Mouse (Mus musculus) kidney, embryonic 15.5 days (tissue): Measurements from ENCODE around the gene Gm11985. TPM values are rescaled to one million over a fixed set of nuclear protein-coding genes. Genes with fewer than 3 reads are reported as not detected.

Source experiments
- ATAC-seq: fragments of 200-750 bp; cut with Nextera tagmentation; replicated peaks from 2 replicates; pipeline ENCODE4 v1.8.0; 2017; ENCODE audit warnings: moderate TSS enrichment; ENCODE audit not compliant: low FRiP score
- H3K27ac ChIP-seq: fragments of 300-500 bp; sonication (generic); 2 replicates; pipeline ENCODE4 v1.5.1; 2015; ENCODE audit warnings: mild to moderate bottlenecking, inconsistent platforms
- H3K27me3 ChIP-seq: fragments of 300-500 bp; sonication (generic); 2 replicates; pipeline ENCODE4 v1.6.1; 2015; ENCODE audit warnings: inconsistent platforms
- H3K36me3 ChIP-seq: fragments of 300-500 bp; sonication (generic); 2 replicates; pipeline ENCODE4 v1.6.1; 2015; ENCODE audit warnings: inconsistent platforms
- H3K4me1 ChIP-seq: fragments of 300-500 bp; sonication (generic); 2 replicates; pipeline ENCODE4 v1.6.1; 2015; ENCODE audit warnings: inconsistent platforms
- H3K4me2 ChIP-seq: fragments of 300-500 bp; sonication (generic); 2 replicates; pipeline ENCODE4 v1.6.1; 2015; ENCODE audit warnings: moderate library complexity, mild to moderate bottlenecking, inconsistent platforms
- H3K4me3 ChIP-seq: fragments of 300-500 bp; sonication (generic); replicated peaks from 2 replicates; pipeline ENCODE4 v1.5.1; 2015; ENCODE audit warnings: mild to moderate bottlenecking, inconsistent platforms
- H3K9ac ChIP-seq: fragments of 300-500 bp; sonication (generic); 2 replicates; pipeline ENCODE4 v1.6.1; 2015; ENCODE audit warnings: mild to moderate bottlenecking, inconsistent platforms
- H3K9me3 ChIP-seq: fragments of 300-500 bp; sonication (generic); replicated peaks from 2 replicates; pipeline ENCODE4 v1.6.1; 2016; ENCODE audit warnings: inconsistent platforms
- WGBS: fragments of 180-500 bp; shearing (Covaris S2); methylation state at CpG from one replicate; pipeline ENCODE4 v1.1.7; 2015; ENCODE audit warnings: mixed read lengths; 5-methylcytosine and 5-hydroxymethylcytosine counted together
- polyA plus RNA-seq: library from polyadenylated mRNA; unstranded; fragments of >200 nt; fragmentation: Nextera tagmentation; extraction: Ambion mirVana; gene quantifications from 2 replicates; pipeline ENCODE4 v1.2.1, GENCODE M21; 2015

The Gm11985 gene
- polyA plus RNA-seq, 1 experiment from 2014 or later: not detected

DNA sequence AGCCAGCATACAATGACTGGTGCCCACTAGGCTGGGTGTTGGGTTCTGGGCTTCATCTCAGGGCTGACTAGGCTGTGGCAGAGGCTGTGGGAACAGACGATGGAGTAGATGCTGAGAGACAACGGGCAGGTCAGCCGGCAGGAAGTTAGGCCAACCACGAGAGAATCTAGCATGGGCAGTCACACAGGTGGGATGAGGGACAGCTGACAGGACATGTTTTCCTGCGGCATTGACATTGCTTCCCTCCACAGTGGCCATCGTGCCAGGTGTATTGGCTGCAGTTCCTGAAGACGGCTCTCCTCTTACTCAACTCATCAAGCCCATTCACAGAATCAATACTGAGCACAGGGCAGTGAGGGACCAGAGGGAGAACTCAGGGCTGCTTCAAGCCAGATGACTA lies 40.4 kb downstream of the Gm11985 start:
- Histone ChIP-seq H3K9me3 (no peaks in the 10 kb centered on the region), H3K27ac (no peak overlapping the region), H3K4me1 (peaks cover 5% of the 10 kb centered on the region; the same call in 1 of the 2 replicates), H3K36me3 (no peaks in the 10 kb centered on the region), H3K4me3 (no peak overlapping the region), H3K27me3 (no peaks in the 10 kb centered on the region), H3K4me2 (no peak overlapping the region), H3K9ac (no peak overlapping the region)
- no peak for ATAC-seq
- 89% methylated on average over 7 of the region's 7 CpGs for WGBS

DNA sequence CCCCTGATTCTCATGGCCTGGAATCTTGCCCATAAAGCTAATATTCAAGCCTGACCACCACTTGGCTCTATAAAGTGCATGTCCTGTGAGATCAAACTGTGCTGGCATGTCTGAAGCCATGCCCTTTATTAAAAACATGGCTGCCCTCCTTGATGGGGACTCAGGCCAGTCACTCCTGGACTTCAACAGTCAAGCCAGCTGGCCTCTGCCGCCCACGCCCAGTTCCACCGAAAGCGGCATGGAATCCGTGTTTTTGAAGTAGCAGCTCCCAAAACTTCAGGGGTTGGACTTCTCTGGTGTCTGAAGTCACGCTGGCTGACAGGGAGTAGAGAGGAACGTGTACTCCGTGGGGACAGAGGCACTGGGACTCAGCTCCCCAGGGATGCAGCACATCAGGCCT lies 40.8 kb downstream of the Gm11985 start:
- H3K27me3 ChIP-seq: no peaks in the 10 kb centered on the region
- no peaks in the 10 kb centered on the region for H3K36me3 ChIP-seq
- H3K9me3 ChIP-seq: no peaks in the 10 kb centered on the region
- peaks cover 9% of the 10 kb centered on the region for H3K4me1 ChIP-seq
- H3K9ac ChIP-seq: no peak overlapping the region
- no peak overlapping the region for H3K4me3 ChIP-seq
- no peak for ATAC-seq
- WGBS: 87% methylated on average over 8 of the region's 8 CpGs
- no peak overlapping the region for H3K4me2 ChIP-seq
- no peak overlapping the region for H3K27ac ChIP-seq

DNA sequence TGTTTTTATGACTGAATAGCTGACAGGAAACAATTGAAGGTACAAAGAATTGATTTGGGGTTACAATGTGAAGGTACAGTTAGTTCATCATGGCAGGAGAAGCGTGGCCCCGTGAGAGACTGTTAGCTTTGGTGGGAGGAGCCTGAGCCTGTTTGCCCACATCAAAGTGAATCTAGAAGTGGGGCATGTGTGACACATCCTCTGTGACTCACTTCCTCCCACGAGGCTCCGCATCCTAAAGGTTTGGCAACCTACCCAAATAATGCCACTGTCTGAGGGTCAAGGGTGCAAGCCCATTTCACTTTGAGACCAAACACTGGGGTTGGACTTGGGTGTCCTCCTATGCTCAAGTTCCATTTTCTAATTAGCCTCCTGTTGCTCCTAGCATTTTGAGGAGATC lies 43.1 kb downstream of the Gm11985 start:
- H3K36me3 ChIP-seq: no peaks in the 10 kb centered on the region
- H3K4me2 ChIP-seq: no peak overlapping the region
- no peak for ATAC-seq
- no peak overlapping the region for H3K9ac ChIP-seq
- 47% methylated on average over 4 of the region's 4 CpGs for WGBS
- no peaks in the 10 kb centered on the region for H3K27me3 ChIP-seq
- no peak overlapping the region for H3K4me3 ChIP-seq
- H3K4me1 ChIP-seq: peaks cover 10% of the 10 kb centered on the region
- H3K27ac ChIP-seq: no peak overlapping the region
- H3K9me3 ChIP-seq: no peaks in the 10 kb centered on the region

DNA sequence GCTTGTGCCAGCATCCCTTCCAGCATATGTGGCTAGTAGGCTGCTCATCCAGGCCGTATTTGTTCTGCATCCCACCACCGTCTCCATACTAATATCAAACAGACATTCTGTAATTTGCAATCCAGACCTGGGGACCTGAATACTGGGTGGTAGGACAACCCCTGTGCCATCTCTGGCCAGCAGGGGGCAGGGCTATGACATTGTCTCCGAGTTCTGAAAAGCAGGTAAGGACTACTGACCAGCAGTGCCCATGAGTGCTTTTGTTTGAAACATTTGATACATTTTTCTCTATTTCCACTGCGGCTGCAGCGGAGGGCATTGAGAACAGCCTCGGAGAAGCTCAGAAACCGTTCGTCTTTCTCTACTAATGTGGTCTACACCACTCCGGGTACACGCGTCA lies 44.0 kb downstream of the Gm11985 start:
- no peak overlapping the region for H3K4me2 ChIP-seq
- no peak overlapping the region for H3K4me3 ChIP-seq
- WGBS: 92% methylated on average over 11 of the region's 11 CpGs
- H3K4me1 ChIP-seq: peaks cover 6% of the 10 kb centered on the region
- H3K9me3 ChIP-seq: no peaks in the 10 kb centered on the region
- ATAC-seq: no peak
- no peak overlapping the region for H3K9ac ChIP-seq
- H3K27ac ChIP-seq: no peak overlapping the region
- H3K27me3 ChIP-seq: no peaks in the 10 kb centered on the region
- H3K36me3 ChIP-seq: no peaks in the 10 kb centered on the region

DNA sequence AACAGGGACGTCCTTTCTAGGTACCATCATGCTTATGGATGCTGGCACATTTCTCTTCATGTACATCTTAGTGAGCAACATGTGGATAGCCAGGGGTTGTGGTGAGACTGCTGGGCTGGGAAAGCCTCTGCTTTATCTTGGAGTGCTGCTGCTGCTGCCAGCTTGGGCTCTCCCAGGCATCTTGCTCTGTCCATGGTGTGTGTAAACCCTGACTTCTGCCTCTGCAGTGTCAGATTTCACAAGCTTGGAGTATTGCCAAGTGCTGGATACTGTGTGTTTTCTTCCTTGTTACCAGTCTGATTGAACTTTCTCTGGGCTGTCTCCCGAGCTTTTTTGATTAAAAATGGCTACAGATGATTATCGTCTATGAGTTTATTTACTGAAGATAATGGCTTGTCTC lies 45.6 kb downstream of the Gm11985 start:
- no peak overlapping the region for H3K4me2 ChIP-seq

DNA sequence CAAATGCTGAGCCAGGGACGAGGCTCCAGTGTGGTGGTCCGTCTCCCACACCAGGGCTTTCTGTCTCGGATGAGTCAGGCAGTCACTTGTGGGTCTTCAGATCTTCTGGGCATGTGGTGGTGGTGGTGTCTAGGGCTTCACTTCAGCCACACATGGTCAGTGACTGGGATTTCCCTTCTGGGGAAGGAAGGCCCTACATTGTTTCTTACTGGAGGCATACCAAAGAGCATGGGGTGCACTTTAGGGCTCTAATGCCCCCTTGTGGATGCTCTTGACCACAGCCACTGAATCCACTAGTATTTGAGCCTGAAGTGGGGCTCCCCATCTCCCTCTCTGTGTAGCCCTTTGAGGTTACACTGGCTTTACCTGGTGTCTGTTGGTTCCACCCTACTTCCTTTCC lies 47.9 kb downstream of the Gm11985 start:
- Histone ChIP-seq H3K4me3 (no peak overlapping the region), H3K4me1 (peaks cover 6% of the 10 kb centered on the region), H3K4me2 (no peak overlapping the region), H3K9me3 (no peaks in the 10 kb centered on the region), H3K9ac (no peak overlapping the region), H3K27me3 (no peaks in the 10 kb centered on the region), H3K27ac (no peak overlapping the region), H3K36me3 (no peaks in the 10 kb centered on the region)
- 92% methylated on average over 3 of the region's 3 CpGs for WGBS
- no peak for ATAC-seq

More for the DNA sequence above, 45.6 kb downstream of the Gm11985 start:
- peak; percentile 78 for ATAC-seq
- 33% methylated on average over 3 of the region's 3 CpGs for WGBS
- Histone ChIP-seq H3K27me3 (no peaks in the 10 kb centered on the region), H3K27ac (peak overlapping the region; percentile 49; the same call in 1 of the 2 replicates), H3K4me1 (peaks cover 6% of the 10 kb centered on the region), H3K36me3 (no peaks in the 10 kb centered on the region), H3K4me3 (no peak overlapping the region), H3K9me3 (no peaks in the 10 kb centered on the region), H3K9ac (no peak overlapping the region)

DNA sequence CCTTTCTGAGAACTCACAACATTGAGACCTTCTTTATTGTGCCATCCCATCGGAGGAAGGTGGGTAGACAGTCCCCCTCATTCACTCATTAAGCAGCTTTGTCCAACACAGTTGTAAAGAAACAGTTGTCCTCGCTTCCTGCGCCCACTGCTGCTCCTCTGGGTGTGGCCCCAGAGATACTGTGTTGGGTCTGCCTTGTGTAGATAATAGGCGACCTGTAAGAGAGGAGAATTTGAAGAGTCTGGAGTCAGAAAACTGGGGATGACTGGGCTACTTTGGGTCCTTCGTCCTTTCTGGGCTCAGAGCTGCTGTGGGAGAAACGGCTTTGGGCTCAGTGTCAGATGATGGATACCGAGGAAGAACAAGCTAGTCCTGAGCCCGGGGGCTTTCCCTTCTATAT lies 50.0 kb downstream of the Gm11985 start:
- WGBS: 84% methylated on average over 8 of the region's 8 CpGs
- H3K27ac ChIP-seq: no peak overlapping the region
- H3K4me1 ChIP-seq: peaks cover 6% of the 10 kb centered on the region
- no peaks in the 10 kb centered on the region for H3K36me3 ChIP-seq
- no peaks in the 10 kb centered on the region for H3K9me3 ChIP-seq
- no peak overlapping the region for H3K4me2 ChIP-seq
- no peaks in the 10 kb centered on the region for H3K27me3 ChIP-seq
- no peak overlapping the region for H3K9ac ChIP-seq
- H3K4me3 ChIP-seq: no peak overlapping the region
- no peak for ATAC-seq

DNA sequence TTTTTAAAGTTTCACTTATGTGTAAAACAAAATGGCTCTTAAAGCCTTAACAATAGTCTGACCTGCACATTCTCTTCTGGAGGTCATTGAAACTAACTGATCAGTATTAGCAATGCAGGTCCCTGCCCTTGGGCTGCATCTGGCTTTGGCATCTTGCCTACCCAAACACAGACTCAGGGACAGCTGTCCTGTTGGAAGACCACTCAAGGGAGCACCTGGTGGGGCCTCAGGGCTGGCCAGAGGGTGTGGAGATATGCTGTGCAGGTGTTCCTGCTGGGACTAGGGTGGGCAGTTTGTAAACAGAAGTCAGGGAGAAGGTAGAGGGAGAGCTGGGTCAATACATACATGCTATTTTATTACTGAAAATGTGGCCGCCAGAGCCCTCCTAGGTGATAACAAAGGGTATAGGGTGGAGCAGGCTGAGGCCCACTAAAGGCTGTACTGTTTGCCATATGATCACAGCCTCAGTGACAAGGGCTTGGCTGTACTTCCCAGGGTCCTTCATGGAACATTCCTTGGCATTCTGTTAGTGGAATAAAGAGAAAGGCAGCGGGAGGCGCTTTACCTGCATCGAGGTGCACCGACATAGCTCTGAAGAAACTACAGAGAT lies 52.0 kb downstream of the Gm11985 start:
- H3K4me3 ChIP-seq: no peak overlapping the region
- H3K4me1 ChIP-seq: no peaks in the 10 kb centered on the region
- H3K27me3 ChIP-seq: no peaks in the 10 kb centered on the region
- H3K36me3 ChIP-seq: no peaks in the 10 kb centered on the region
- no peak for ATAC-seq
- whole genome bisulfite sequencing: 93% methylated on average over 5 of the region's 5 CpGs
- H3K27ac ChIP-seq: no peak overlapping the region
- no peaks in the 10 kb centered on the region for H3K9me3 ChIP-seq
- no peak overlapping the region for H3K9ac ChIP-seq
- no peak overlapping the region for H3K4me2 ChIP-seq

DNA sequence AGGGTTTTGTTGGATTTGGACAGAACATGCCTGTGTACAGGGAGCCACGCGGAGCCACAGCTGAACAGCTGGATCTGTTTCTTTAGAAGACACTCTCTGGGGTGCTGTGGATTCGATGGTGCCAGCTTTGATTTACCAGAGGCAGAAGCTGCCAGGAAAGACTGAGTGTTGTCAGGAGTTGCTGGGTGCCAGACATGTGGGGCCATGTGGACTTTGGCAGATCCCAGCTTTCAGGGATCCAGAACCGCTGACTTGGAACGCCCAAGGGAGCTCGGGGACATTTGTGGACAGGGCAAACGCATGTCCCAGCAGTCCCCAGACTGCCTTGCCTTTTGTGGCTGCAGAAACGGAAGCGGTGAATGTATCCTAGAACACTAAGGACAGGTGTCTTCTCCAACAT lies 52.6 kb downstream of the Gm11985 start:
- Histone ChIP-seq H3K9ac (no peak overlapping the region), H3K4me3 (no peak overlapping the region), H3K4me2 (no peak overlapping the region), H3K36me3 (no peaks in the 10 kb centered on the region), H3K27ac (no peak overlapping the region), H3K9me3 (no peaks in the 10 kb centered on the region), H3K27me3 (no peaks in the 10 kb centered on the region), H3K4me1 (no peaks in the 10 kb centered on the region)
- WGBS: 84% methylated on average over 9 of the region's 9 CpGs
- no peak for ATAC-seq

DNA sequence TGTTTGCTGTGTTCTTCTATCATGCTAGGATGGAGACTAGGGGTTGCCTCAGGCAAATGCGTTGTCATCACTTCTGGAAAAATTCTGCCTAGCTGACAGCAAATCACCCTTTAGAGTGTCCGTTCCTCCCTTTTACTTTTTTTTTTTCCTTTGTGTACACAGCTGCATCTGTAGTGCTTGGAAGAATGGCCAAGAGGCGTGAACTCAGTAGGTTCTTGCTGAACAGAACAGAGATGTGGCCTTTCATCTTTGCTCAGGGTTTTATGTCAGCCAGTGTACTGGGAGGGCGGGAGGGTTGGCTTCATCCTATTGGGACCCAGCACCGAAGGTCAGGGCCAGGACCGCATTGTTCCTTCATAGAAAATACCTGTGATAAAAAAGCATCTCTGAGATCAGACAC lies 53.1 kb downstream of the Gm11985 start:
- 56% methylated on average over 6 of the region's 6 CpGs for WGBS
- Histone ChIP-seq H3K4me3 (no peak overlapping the region), H3K9me3 (no peaks in the 10 kb centered on the region), H3K27ac (no peak overlapping the region), H3K36me3 (no peaks in the 10 kb centered on the region), H3K9ac (no peak overlapping the region), H3K4me1 (no peaks in the 10 kb centered on the region), H3K27me3 (no peaks in the 10 kb centered on the region), H3K4me2 (no peak overlapping the region)
- ATAC-seq: no peak

DNA sequence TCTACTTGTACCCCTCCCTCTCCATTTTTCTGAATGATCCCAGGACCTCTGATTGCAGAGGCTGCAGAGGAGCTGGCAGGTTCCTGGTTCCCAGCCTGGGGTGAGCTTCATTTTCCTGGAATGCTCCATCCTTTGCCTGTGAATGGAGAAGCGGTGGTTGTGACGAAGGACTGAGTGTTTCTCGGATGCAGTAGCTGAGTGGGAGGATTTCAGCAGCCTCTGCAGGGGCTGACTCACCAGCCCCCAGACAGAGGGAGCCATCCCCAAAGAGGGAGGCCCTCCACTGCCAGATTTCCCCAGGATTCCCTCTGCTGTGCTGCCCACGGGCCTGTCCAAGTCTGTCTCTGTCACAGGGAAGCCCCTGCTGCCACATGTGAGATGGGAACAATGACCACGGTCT lies 54.0 kb downstream of the Gm11985 start:
- Histone ChIP-seq H3K4me3 (no peak overlapping the region), H3K36me3 (no peaks in the 10 kb centered on the region), H3K9me3 (no peaks in the 10 kb centered on the region), H3K4me2 (no peak overlapping the region), H3K4me1 (no peaks in the 10 kb centered on the region), H3K9ac (no peak overlapping the region), H3K27me3 (no peaks in the 10 kb centered on the region), H3K27ac (no peak overlapping the region)
- ATAC-seq: no peak
- 61% methylated on average over 5 of the region's 5 CpGs for WGBS

DNA sequence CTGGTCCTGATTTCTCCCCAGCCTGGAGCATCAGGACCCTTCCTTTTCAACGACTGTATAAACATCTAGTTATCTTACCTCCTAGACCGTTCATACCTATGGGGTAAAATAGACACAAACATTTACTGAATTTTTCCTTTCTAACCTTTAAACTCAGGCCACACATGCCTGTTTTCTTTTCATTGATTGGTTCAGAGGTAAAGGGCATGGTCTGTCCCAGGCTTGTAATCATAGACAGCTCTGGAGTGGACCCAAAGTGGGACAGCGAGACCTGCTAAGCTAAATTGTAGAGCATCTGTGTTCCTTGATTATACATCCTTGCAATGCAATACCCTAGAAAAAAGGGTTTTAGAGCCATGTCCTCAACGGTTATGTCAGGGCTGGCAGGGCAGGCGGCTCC lies 54.6 kb downstream of the Gm11985 start:
- Histone ChIP-seq H3K9me3 (no peaks in the 10 kb centered on the region), H3K9ac (no peak overlapping the region), H3K4me2 (no peak overlapping the region), H3K27ac (no peak overlapping the region), H3K4me3 (no peak overlapping the region), H3K36me3 (no peaks in the 10 kb centered on the region), H3K27me3 (no peaks in the 10 kb centered on the region), H3K4me1 (no peaks in the 10 kb centered on the region)
- ATAC-seq: no peak
- WGBS: 89% methylated on average over 5 of the region's 5 CpGs
